Mouse (Mus musculus): ENCODE results near the gene Atad5.

GRCm38 (mm10) chr11:80183705-80184255, 94.6 kb downstream of the Atad5 start, which contains the start of gene Rnf135:
- TF ChIP-seq CTCF (IDR thresholded peaks at IDR 0.05; ENCODE audit: insufficient read depth, low read depth, low read length) (no peak), POLR2A (IDR thresholded peaks at IDR 0.05; ENCODE audit: insufficient read depth, low read depth, low read length) (no peak)

Measured in olfactory bulb, adult 2 months (tissue).